Mouse (Mus musculus) T-cell, adult 2 months (primary cell): ENCODE data around the gene 4430402I18Rik.
"Not testable (repeated sequence)": the region's sequence is repeated elsewhere in the genome, so short reads cannot be mapped to it uniquely, and the experiment has no call there.

Experiments
- DNase-seq: peaks from one replicate; pipeline ENCODE4 v3.0.0; 2022; ENCODE audit warnings: low spot score

The 4430402I18Rik gene

GRCm38 (mm10) chr19:28967652-28968051 is at the start of gene 4430402I18Rik:
Gene 4430402I18Rik (minus strand): TSS chr19:28967800.
- no peak for DNase-seq

- DNase-seq, result no peak
Measured at GRCm38 (mm10) chr19:29016786-29017185, 49.2 kb upstream of the 4430402I18Rik start.

GRCm38 (mm10) chr19:29016204-29016765 is 48.7 kb upstream of the 4430402I18Rik start:
- DNase-seq, result no peak

GRCm38 (mm10) chr19:29015410-29016203 is 48.0 kb upstream of the 4430402I18Rik start:
- no peak for DNase-seq

- no peak for DNase-seq
Measured at GRCm38 (mm10) chr19:29014466-29015055, 47.0 kb upstream of the 4430402I18Rik start.

- DNase-seq, result no peak
Measured at GRCm38 (mm10) chr19:29011355-29011990, 43.9 kb upstream of the 4430402I18Rik start.

- no peak for DNase-seq
Measured at GRCm38 (mm10) chr19:29009046-29009445, 41.4 kb upstream of the 4430402I18Rik start.

GRCm38 (mm10) chr19:29008069-29008706 is 40.6 kb upstream of the 4430402I18Rik start:
- DNase-seq, result no peak

- not testable (repeated sequence) for DNase-seq
Measured at GRCm38 (mm10) chr19:29000321-29000720, 32.7 kb upstream of the 4430402I18Rik start.

GRCm38 (mm10) chr19:28997976-28998630 is 30.5 kb upstream of the 4430402I18Rik start:
- no peak for DNase-seq

GRCm38 (mm10) chr19:28995366-28995765 is 27.8 kb upstream of the 4430402I18Rik start:
- DNase-seq, result no peak

- no peak for DNase-seq
Measured at GRCm38 (mm10) chr19:28994870-28995269, 27.3 kb upstream of the 4430402I18Rik start.

- DNase-seq, result no peak
Measured at GRCm38 (mm10) chr19:28991391-28991790, 23.8 kb upstream of the 4430402I18Rik start.

GRCm38 (mm10) chr19:28990590-28991221 is 23.1 kb upstream of the 4430402I18Rik start:
- peak; percentile 59 for DNase-seq

GRCm38 (mm10) chr19:28990194-28990589 is 22.6 kb upstream of the 4430402I18Rik start, which contains the start of gene Cdc37l1:
Gene Cdc37l1 (plus strand): TSS chr19:28990352.
- peak; percentile 92 for DNase-seq

- DNase-seq, result no peak
Measured at GRCm38 (mm10) chr19:28989515-28989914, 21.9 kb upstream of the 4430402I18Rik start.

- no peak for DNase-seq
Measured at GRCm38 (mm10) chr19:28982617-28983016, 15.0 kb upstream of the 4430402I18Rik start.

- peak; percentile 66 for DNase-seq
Measured at GRCm38 (mm10) chr19:28974862-28975611, 7.4 kb upstream of the 4430402I18Rik start.

- no peak for DNase-seq
Measured at GRCm38 (mm10) chr19:28970251-28970650, 2.7 kb upstream of the 4430402I18Rik start.

GRCm38 (mm10) chr19:28969231-28969630 is 1.6 kb upstream of the 4430402I18Rik start:
- DNase-seq, result no peak
